Mouse (Mus musculus): Measurements from ENCODE around the gene Tfip11. TPM values are rescaled to one million over a fixed set of nuclear protein-coding genes. Genes with fewer than 3 reads are reported as not detected.

Gene Tfip11
- total and polyA plus RNA-seq, 3 experiments, result 19.4 to 54.1 (median 21.7) TPM

DNA sequence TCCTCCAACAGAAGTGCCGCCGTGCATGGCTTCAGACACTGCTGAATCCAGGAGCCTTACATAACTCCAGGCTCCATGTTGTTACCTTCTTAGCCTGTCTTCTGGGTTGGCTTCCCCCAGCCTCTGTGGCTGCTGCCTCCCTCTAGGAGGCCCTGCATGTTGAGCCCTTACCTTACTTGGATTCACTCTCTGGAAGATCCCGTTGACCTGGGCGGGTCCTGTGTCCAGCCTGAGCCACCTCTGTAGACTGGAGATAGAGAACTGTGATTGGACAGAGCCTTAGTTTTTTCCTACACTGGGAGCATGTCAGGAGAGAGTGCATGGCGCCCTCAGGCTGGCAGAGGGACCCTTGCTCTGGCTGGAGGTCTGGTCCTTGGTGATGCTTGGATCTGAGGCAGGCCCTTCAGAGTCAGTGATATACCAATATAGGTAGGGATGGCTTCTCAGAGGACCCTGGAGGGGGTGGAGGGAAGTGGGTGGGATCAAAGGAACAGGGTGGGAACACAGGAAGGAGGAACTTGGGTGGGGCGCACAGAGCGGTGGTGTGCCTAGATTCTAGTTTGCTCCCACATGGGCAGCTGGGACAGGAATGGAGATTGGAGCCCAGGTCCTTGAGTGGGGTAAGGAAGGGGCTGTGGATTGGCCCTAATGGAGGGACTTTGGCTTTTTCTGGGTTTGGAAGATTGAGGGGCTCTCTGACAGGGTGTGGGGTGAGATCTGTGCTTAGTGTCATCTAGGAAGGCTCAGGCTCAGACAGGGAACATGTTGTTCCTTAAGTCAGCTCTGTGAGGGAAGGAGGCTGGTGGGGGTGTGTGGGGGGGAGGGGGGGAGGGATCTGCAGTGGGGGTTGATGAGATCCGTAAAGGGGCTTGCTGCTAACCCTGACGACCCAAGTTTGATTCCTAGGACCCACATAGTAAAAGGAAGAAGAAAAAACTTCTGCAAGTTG lies 37.7 kb upstream of the Tfip11 start:
- ATAC-seq (ENCODE audit: extremely low read depth, insufficient number of reproducible peaks, low FRiP score, poor library complexity, severe bottlenecking) (no peak), DNase-seq (ENCODE audit: low spot score) (no peak)

DNA sequence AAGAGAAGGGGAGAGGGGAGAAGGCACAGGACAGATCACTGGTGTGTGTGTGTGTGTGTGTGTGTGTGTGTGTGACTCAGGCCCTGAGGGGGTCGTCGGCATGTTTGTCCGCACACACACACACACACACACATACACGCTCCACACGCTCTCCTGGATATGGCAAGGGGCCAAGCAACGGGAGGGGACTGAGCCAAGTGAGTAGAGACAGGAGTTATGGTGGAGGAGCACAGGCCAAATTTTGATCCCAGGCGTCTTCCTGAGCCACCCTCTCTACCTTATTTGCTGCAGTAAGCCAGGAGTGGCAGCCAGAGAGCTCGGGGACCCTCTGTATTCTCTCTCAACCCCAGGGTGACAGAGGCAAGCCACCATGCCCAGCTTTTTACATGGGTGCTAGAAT lies 36.9 kb upstream of the Tfip11 start:
- DNase-seq (ENCODE audit: low spot score) (no peak), ATAC-seq (ENCODE audit: extremely low read depth, insufficient number of reproducible peaks, low FRiP score, poor library complexity, severe bottlenecking) (no peak)
- H3K4me3 ChIP-seq (ENCODE audit: low read depth, low read length), result no peak overlapping the region; the same call in 1 of the 2 replicates
- H3K27me3 ChIP-seq (ENCODE audit: insufficient read depth, low read length), result no peaks in the 10 kb centered on the region
- H3K36me3 ChIP-seq (replicated peaks), result peaks cover 83% of the 10 kb centered on the region
- no peaks in the 10 kb centered on the region for H3K9me3 ChIP-seq (replicated peaks)
- TF ChIP-seq POLR2AphosphoS5 (IDR thresholded peaks at IDR 0.05; ENCODE audit: insufficient replicate concordance, low read depth, low read length) (no peak), GATA2 (IDR thresholded peaks at IDR 0.05; ENCODE audit: borderline replicate concordance, low read depth, low read length) (no peak), TAL1 (conservative IDR thresholded peaks at IDR 0.05; ENCODE audit: low read depth, low read length) (no peak), CTCF (IDR thresholded peaks at IDR 0.05; ENCODE audit: low read depth, low read length) (no peak), GATA1 (IDR thresholded peaks at IDR 0.05; ENCODE audit: borderline replicate concordance, low read length) (no peak)
- H3K4me1 ChIP-seq (ENCODE audit: insufficient read depth, low read depth, low read length), result peaks cover 98% of the 10 kb centered on the region

More for the DNA sequence above, 37.7 kb upstream of the Tfip11 start:
- Histone ChIP-seq H3K36me3 (replicated peaks) (peaks cover 86% of the 10 kb centered on the region), H3K4me3 (ENCODE audit: low read depth, low read length) (peak overlapping the region; percentile 43; the same call in 1 of the 2 replicates), H3K4me1 (ENCODE audit: insufficient read depth, low read depth, low read length) (peaks cover 98% of the 10 kb centered on the region), H3K9me3 (replicated peaks) (no peaks in the 10 kb centered on the region), H3K27me3 (ENCODE audit: insufficient read depth, low read length) (no peaks in the 10 kb centered on the region)
- TF ChIP-seq TAL1 (conservative IDR thresholded peaks at IDR 0.05; ENCODE audit: low read depth, low read length), result no peak
- TF ChIP-seq POLR2AphosphoS5 (IDR thresholded peaks at IDR 0.05; ENCODE audit: insufficient replicate concordance, low read depth, low read length), result no peak
- no peak for TF ChIP-seq GATA1 (IDR thresholded peaks at IDR 0.05; ENCODE audit: borderline replicate concordance, low read length)
- TF ChIP-seq GATA2 (IDR thresholded peaks at IDR 0.05; ENCODE audit: borderline replicate concordance, low read depth, low read length), result no peak
- no peak for TF ChIP-seq CTCF (IDR thresholded peaks at IDR 0.05; ENCODE audit: low read depth, low read length)

DNA sequence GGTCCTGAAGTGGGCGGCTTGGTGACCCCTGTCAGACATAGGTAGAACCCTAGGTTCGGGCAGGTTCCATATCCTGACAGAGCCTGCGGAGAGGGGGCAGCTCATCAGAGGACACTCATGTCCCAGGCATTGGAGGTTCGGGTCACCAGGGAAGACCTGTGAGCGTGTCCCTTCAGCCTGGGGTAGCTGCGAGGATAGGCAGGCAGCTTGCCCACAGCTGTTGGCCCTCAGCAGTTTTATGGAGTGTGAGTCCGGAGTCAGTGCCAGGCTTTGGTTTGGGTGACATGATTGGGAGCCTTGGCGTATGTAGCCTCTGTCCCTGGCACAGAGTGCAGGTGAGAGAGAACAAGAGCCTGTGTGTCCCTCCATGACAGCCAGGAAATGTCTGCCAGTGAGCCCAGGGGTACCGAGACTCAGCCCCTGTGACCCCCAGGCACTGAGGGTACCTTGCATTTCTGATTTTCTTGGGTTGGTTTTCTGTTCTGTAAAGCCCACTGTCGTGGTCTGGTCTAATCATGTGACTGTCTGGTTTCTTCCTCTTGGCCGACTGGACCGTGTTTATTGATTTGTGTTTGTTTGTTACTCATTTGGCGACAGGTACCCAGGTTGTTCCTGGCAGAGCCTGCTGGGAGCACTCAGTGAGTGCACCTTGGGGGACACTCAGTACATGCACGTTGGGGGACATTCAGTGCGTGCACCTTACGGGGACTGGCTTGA lies 36.2 kb upstream of the Tfip11 start:
- Histone ChIP-seq H3K4me3 (ENCODE audit: low read depth, low read length) (no peak overlapping the region), H3K36me3 (replicated peaks) (peaks cover 83% of the 10 kb centered on the region), H3K4me1 (ENCODE audit: insufficient read depth, low read depth, low read length) (peaks cover 98% of the 10 kb centered on the region), H3K9me3 (replicated peaks) (no peaks in the 10 kb centered on the region), H3K27me3 (ENCODE audit: insufficient read depth, low read length) (no peaks in the 10 kb centered on the region)
- TF ChIP-seq POLR2AphosphoS5 (IDR thresholded peaks at IDR 0.05; ENCODE audit: insufficient replicate concordance, low read depth, low read length), result no peak
- no peak for TF ChIP-seq CTCF (IDR thresholded peaks at IDR 0.05; ENCODE audit: low read depth, low read length)
- no peak for TF ChIP-seq GATA2 (IDR thresholded peaks at IDR 0.05; ENCODE audit: borderline replicate concordance, low read depth, low read length)
- DNase-seq (ENCODE audit: low spot score) (no peak), ATAC-seq (ENCODE audit: extremely low read depth, insufficient number of reproducible peaks, low FRiP score, poor library complexity, severe bottlenecking) (no peak)

DNA sequence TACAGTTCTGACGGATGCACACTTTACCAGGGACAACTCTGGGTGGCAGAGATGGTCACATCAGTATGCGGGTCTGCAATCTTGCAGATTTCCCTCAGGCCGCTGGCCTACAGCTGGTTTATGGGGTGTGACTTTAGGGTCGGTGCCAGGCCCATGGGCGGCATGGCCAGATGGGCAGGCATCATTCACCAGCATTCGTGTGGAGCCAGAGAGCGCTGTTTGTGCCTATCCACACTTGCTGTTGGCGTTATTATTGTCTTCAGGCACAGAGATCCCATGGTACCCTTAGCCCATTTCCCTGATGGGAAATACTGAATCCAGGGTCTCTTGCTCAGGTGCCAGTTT lies 35.6 kb upstream of the Tfip11 start:
- no peak for TF ChIP-seq CTCF (IDR thresholded peaks at IDR 0.05; ENCODE audit: low read depth, low read length)
- no peak for TF ChIP-seq GATA1 (IDR thresholded peaks at IDR 0.05; ENCODE audit: borderline replicate concordance, low read length)
- TF ChIP-seq POLR2AphosphoS5 (IDR thresholded peaks at IDR 0.05; ENCODE audit: insufficient replicate concordance, low read depth, low read length), result no peak
- TF ChIP-seq GATA2 (IDR thresholded peaks at IDR 0.05; ENCODE audit: borderline replicate concordance, low read depth, low read length), result no peak
- Histone ChIP-seq H3K4me3 (ENCODE audit: low read depth, low read length) (no peak overlapping the region), H3K4me1 (ENCODE audit: insufficient read depth, low read depth, low read length) (peaks cover 98% of the 10 kb centered on the region), H3K36me3 (replicated peaks) (peaks cover 83% of the 10 kb centered on the region), H3K9me3 (replicated peaks) (no peaks in the 10 kb centered on the region), H3K27me3 (ENCODE audit: insufficient read depth, low read length) (no peaks in the 10 kb centered on the region)
- ATAC-seq (ENCODE audit: extremely low read depth, insufficient number of reproducible peaks, low FRiP score, poor library complexity, severe bottlenecking) (no peak), DNase-seq (ENCODE audit: low spot score) (no peak)

DNA sequence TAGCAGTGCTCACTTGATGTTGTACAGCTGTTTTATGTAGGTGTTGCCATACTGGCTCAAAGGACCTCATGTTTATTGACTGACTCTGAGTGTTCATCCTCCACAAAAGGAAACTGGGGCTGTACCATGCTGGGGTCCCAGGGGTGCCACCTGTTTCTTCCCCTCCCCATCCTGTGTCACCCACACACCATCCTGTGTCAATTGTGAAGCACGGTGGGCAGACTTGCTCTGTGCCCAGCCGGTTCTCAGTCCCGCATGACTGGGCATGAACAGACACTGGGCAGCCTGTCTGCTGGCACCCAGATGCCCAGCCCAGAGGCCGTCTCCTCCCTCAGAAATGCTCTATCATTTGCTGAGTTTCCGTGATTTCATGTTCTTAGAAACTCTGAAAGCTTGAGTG lies 34.3 kb upstream of the Tfip11 start:
- Histone ChIP-seq H3K4me1 (ENCODE audit: insufficient read depth, low read depth, low read length) (peaks cover 98% of the 10 kb centered on the region), H3K9me3 (replicated peaks) (no peaks in the 10 kb centered on the region), H3K4me3 (ENCODE audit: low read depth, low read length) (no peak overlapping the region), H3K27me3 (ENCODE audit: insufficient read depth, low read length) (no peaks in the 10 kb centered on the region), H3K36me3 (replicated peaks) (peaks cover 86% of the 10 kb centered on the region)
- DNase-seq (ENCODE audit: low spot score) (no peak), ATAC-seq (ENCODE audit: extremely low read depth, insufficient number of reproducible peaks, low FRiP score, poor library complexity, severe bottlenecking) (no peak)
- TF ChIP-seq CTCF (IDR thresholded peaks at IDR 0.05; ENCODE audit: low read depth, low read length) (no peak), POLR2AphosphoS5 (IDR thresholded peaks at IDR 0.05; ENCODE audit: insufficient replicate concordance, low read depth, low read length) (no peak), GATA1 (IDR thresholded peaks at IDR 0.05; ENCODE audit: borderline replicate concordance, low read length) (no peak), GATA2 (IDR thresholded peaks at IDR 0.05; ENCODE audit: borderline replicate concordance, low read depth, low read length) (no peak), TAL1 (conservative IDR thresholded peaks at IDR 0.05; ENCODE audit: low read depth, low read length) (no peak)

DNA sequence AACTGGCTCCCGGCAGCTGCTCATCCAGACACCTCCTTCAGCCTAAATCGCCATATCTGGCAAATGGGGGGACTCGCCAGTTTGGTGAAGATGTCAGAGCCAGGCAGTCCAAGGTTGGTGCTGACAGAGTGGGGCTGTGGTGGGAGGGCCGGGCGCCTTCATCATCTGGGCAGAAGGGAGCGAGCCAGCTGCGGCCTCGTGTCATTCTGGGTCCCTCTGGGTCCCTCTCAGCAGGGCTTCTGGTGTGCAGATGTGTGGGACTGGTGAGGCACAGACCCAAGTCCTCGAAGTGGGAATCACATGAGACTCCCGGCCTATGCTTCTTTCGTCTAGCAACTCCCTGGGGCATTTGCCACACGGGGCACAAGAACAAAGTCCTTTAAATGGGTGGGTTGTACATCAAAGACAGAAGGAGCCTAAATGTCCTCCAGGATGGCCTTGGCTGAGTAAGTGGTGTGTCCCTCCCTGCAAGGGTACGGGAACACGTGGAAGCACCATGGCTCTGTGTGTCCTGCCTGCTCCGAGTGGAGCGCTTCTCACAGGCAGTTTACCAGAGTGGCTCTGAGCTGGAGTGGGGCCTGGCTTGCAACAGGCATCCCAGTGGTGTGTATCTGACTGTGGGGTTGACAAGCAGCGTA lies 33.7 kb upstream of the Tfip11 start:
- TF ChIP-seq GATA1 (IDR thresholded peaks at IDR 0.05; ENCODE audit: borderline replicate concordance, low read length), result no peak
- TF ChIP-seq GATA2 (IDR thresholded peaks at IDR 0.05; ENCODE audit: borderline replicate concordance, low read depth, low read length), result no peak
- no peak for TF ChIP-seq POLR2AphosphoS5 (IDR thresholded peaks at IDR 0.05; ENCODE audit: insufficient replicate concordance, low read depth, low read length)
- Histone ChIP-seq H3K4me3 (ENCODE audit: low read depth, low read length) (no peak overlapping the region), H3K36me3 (replicated peaks) (peaks cover 91% of the 10 kb centered on the region), H3K9me3 (replicated peaks) (no peaks in the 10 kb centered on the region), H3K4me1 (ENCODE audit: insufficient read depth, low read depth, low read length) (peaks cover 98% of the 10 kb centered on the region), H3K27me3 (ENCODE audit: insufficient read depth, low read length) (no peaks in the 10 kb centered on the region)
- DNase-seq (ENCODE audit: low spot score) (no peak), ATAC-seq (ENCODE audit: extremely low read depth, insufficient number of reproducible peaks, low FRiP score, poor library complexity, severe bottlenecking) (no peak)

Data from G1E (cell line).